Mouse (Mus musculus) adipocyte (in vitro differentiated cells): ENCODE measurements around the gene Man1b1.
A peak's percentile ranks its signal among the peaks of the same experiment; 100 is the strongest.

Source experiments
- DNase-seq: peaks from one replicate; pipeline ENCODE4 v3.0.0-alpha.2; 2016; ENCODE audit warnings: low spot score

Man1b1 gene

GRCm38 (mm10) chr2:25332286-25333160, at the start of gene Man1b1:
TSS of gene Man1b1 (plus strand) at chr2:25332338.
- DNase-seq = peak; percentile 99

DNA sequence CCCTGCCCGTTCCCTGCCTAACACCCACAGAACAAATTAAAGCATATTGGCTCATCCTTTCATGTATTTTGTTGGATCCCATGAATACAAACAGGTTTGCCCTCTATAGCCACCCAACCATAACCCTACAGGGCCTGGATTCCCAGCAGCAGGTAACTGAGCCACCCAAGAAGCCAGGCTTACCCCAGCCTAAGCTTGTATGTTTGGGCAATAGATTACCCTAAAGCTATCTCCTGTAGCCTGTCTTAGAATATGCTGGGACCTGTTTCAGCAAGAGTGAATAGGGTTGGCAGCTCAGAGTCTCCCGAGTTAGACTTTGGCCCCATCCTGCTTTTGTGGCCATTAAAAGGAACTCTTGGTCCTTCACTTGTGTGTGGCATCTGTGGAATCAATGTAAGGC, 46.6 kb upstream of the Man1b1 start:
- no peak for DNase-seq

DNA sequence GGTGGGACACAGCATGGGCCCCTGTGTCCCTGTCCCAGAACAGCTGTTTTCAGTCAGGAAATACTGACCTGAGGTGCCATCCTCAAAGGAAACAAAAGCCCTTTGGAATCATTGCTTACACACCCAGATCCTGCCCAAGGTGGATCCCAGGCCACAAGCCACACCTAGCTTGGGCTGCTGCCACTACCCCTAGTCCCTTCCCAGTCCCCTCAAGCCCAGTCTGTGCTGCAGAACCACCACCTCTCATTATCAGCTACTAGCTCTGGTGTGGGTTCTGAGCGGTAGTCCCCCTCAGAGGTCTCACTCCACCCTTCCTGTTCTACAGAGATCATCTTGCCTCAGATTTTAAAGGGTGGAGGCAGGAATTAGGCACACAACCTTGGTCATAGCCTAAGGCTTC, 45.8 kb upstream of the Man1b1 start:
- no peak for DNase-seq

- DNase-seq = no peak
These were observed 45.1 kb upstream of the Man1b1 start for GRCm38 (mm10) chr2:25286837-25287636.

DNA sequence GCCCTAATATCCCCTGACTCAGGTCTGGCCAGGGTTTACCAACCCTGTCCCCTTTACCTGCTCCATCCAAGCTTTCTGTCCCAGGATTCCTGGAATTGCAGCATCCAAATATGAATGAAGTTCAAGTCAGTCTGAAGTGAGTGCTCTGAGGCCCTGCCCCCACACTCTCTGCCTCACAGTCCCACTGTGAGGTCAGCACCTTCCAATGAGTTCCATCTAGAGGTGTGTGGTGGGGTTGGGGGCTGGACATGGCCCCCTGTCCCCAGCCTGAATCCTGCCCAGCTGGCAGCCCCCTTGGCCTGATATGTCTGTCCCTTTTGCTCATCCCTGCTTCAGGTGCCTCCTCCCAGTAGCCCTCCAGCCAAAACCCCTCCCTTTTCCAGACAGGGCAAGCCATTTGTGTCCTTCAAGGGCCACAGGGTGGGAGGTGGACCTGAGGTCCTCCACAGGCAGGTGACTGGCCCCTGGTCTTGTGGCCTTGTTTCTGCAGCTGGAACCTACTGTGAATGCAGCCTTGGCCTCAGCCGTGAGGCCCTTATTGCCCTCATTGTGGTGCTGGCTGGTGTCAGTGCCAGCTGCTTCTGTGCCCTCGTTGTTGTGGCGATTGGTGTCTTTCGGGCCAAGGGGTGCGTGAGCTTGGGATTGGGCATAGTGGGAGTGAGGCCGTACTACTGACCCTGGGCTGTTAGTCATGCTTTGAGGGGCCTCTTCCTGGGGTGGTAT, 44.0 kb upstream of the Man1b1 start, which contains the start of gene Tmem210:
Gene Tmem210, plus strand, starts transcription at position 219 of the 723 bp plus-strand sequence.
- no peak for DNase-seq

DNA sequence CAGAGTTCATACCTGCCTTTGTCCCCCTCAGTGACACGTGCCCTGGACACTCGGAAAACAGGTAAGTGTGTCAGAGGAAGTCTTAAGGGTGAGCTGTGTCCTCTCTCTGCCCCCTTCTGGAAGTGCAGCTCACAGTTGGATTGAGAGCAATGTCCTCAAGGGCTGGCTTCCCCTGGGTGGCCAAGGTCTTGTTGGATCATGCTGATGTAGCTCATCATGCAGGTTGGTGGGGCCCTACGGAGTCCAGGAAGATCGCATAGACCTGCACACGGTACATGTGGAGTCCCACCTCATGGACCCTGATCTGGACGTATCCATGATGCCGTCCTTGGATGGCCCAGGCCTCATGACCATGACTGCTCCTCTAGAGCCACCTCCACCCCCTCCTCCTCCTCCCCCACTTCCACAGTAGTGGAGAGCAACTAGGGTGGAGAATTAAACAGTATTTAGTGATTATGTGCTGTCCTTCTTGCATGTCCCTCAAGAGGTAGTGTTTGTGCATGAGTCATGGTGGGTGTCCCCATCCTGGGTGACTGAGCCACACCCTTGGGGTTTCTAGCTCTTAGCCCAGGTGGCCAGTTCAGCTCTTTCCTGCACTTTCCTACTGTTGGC, 43.3 kb upstream of the Man1b1 start:
- no peak for DNase-seq

- no peak for DNase-seq
These were observed 42.5 kb upstream of the Man1b1 start, which contains the start of gene Lrrc26 for GRCm38 (mm10) chr2:25289651-25290050. TSS of gene Lrrc26 (plus strand) at chr2:25289915.

DNA sequence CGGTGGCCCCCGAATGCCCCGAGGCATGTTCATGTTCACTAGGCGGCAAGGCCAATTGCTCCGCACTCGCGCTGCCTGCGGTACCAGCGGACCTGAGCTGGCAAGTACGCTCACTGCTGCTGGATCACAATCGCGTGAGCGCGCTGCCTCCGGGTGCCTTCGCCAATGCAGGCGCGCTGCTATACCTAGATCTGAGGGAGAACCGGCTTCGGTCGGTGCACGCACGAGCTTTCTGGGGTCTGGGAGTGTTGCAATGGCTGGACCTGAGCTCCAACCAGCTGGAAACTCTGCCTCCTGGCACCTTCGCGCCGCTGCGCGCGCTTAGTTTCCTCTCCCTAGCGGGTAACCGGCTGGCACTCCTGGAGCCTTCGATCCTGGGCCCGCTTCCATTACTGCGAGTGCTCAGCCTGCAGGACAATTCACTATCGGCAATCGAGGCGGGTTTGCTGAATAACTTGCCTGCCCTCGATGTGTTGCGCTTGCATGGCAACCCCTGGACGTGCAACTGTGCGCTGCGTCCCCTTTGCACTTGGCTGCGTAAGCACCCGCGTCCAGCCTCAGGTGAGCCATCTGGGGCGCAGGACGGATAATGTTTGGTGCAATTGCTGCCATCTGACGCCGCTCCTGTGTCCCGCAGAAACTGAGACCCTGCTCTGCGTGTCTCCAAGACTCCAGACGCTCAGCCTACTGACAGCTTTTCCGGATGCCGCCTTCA, 41.9 kb upstream of the Man1b1 start:
- DNase-seq = no peak

GRCm38 (mm10) chr2:25290816-25291130, 41.4 kb upstream of the Man1b1 start:
- DNase-seq = no peak

DNA sequence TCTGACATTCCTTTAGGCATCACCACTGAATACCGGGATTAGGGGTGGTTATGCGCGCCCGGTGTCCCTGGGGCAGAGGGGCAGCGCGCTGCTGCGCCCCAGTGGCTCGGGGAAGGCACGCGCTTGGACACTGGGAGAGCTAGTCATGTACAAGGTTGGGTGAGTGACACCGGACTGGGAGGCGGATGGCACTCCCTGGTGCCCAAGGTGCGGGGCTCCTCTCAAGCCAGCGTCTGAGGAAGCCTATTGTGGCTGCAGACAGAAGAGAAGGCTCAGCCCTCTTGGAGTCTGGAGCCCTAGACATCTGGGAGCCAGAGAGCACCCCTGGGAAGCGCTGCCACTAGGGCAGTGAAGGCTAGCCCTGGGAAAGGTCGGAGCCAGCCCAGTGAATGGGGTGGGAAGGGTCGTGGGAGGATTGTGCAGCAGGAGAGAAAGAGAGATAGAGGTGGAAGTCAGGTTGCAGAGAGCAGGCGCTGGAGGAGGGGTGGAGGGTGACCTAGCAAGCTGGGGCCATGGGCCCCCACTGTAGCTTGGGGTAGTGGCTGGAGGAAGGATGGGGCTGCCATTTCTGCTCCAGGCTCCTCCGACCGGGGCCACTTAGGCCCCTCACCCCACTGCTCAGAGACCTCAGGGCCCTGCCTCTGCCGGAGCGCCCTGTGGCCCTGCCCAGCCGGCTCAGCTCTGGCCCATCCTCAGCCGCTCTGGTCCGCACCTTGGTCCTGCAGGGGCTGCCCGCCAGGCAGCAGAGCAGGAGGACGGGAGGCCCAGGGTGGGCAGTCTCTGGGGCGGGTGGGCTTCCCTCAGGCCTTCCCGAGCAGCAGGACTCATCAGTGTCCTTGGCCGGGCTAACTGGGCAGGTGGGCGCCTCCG, 40.7 kb upstream of the Man1b1 start:
- DNase-seq = no peak

GRCm38 (mm10) chr2:25292054-25292544, 40.0 kb upstream of the Man1b1 start:
- DNase-seq = no peak

- DNase-seq = peak; percentile 66
These were observed 39.3 kb upstream of the Man1b1 start for GRCm38 (mm10) chr2:25292856-25293255.

- no peak for DNase-seq
These were observed 38.4 kb upstream of the Man1b1 start for GRCm38 (mm10) chr2:25293706-25294105.

GRCm38 (mm10) chr2:25297093-25297492, 35.0 kb upstream of the Man1b1 start:
- no peak for DNase-seq

DNA sequence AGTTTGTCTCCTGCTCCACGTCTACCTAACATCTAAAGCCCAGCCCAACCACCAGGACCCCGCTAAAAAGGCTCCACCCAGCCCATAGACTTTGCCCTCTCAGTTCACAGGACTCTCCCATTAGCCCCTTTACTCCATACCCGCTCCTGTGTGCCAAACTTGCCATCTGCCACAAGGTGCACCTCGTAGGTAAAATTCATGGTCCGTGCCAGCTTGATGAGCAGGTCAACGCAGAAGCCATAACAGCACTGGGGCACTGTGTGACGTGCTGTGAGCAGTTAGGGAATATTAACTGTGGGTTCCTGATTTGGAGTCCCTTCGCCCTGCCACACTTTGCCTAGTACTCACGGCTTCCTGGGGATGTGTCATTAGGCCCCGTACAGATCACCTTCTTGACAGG, 34.1 kb upstream of the Man1b1 start:
- no peak for DNase-seq

DNA sequence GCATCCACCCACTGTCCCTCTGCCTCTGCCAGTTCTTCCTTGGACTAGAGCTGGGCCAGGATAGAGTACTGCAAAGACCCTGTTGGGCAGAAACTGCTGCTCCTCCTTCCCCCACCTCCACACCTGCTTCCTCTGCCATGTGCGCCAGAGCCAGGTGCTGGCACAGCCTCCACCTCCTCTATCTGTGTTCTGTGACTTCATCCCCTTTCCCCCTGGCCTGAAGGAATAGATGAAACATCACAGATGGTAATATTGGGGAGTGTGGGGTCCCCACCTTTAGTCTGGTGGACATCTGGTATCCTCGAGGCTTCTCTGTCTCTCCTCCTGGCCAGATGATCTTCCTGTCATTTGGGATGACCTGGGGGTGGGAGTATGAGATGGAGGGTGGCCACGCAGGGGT, 28.7 kb upstream of the Man1b1 start:
- DNase-seq = no peak

DNA sequence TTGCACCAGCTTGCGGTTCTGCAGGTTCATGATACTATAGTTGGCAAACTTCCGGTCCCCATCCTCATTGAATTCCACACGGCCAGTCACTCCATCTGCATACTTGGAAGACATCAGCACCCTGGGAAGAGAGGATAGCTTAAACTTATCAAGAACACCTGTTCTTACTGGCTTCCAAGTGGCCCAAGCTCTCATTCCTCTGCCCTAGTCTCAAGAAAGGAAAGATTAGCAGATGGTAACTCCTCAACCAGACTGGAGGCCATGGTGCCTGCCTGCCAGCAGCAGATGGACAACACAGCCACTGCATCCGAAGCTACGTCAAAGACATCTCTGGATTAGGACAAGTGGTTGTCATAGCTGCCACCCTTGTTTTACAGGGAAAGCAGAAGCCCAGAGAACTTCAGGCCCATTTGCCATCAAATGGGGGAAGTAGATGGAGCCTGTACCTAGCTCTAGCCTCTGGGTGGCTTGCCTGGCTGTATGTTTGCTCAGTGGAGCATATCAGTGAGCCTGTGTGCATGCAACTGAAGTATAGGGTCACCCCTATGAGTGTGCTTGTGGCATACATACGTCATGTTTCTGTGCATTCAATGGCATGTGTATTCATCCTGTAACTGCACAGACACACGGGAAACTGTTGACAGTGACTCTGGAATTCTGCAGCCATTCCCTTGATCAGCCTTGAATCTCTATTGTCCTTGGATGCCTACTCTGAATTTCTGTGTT, 28.0 kb upstream of the Man1b1 start:
- DNase-seq = no peak

DNA sequence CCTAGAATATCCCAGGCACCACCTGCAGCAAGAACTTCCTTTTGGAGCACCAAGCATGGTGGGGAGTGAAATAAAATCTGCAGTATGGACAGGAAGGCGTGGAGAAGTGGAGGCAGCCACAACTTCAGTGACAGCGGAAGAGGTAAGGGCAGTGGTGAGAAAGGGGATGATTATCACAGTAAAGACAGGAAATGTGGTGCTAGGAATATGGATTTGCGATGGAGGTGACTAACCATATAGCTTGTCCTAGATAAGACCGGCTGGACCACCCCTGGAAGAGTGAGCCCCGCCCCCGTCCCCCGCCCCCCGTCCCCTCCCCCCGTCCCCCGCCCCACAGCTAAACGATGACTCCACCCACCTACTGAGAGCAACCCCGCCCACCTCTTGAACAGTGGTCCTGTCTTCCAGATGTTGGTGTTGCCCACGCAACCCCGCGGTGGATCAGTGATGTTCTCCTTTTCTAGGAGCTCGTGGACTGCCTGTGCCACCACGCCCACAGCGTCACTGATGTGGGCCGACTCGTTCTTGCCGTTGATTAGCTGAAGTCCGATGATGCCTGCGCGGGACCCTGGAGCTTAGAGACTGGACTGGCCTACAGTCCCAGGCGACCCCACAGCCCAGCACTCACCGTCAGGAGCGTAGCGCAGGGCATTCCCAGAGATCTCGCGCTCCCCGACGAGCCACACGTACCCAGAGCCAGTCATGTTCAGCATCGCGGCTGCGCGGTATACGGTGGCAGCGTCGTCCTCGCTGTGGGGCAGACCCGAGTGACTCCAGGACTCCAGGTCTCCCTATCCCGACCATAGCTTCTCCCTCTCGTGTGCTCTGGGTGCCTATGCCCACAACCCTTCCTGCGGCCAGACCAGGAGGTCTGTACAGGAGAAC, 27.2 kb upstream of the Man1b1 start:
- DNase-seq = no peak
